Mouse (Mus musculus): ENCODE measurements around the gene Gm3045.

GRCm38 (mm10) chr13:56472661-56473060 lies 46.3 kb downstream of the Gm3045 start:
- TF ChIP-seq CTCF (IDR thresholded peaks at IDR 0.05; ENCODE audit: low read depth, low read length) (no peak), GATA1 (IDR thresholded peaks at IDR 0.05; ENCODE audit: borderline replicate concordance, low read length) (no peak), TAL1 (conservative IDR thresholded peaks at IDR 0.05; ENCODE audit: low read depth, low read length) (no peak), POLR2AphosphoS5 (IDR thresholded peaks at IDR 0.05; ENCODE audit: insufficient replicate concordance, low read depth, low read length) (no peak), GATA2 (IDR thresholded peaks at IDR 0.05; ENCODE audit: borderline replicate concordance, low read depth, low read length) (no peak)
